Mouse (Mus musculus) kidney, postnatal 36 days (tissue): Measurements from ENCODE around the gene Rnf187.
"Not testable (repeated sequence)": the region's sequence is repeated elsewhere in the genome, so short reads cannot be mapped to it uniquely, and the experiment has no call there.

Experiments used
- DNase-seq, 2 experiments: peaks; one replicate each; pipeline ENCODE4 v3.0.0; 2021 to 2022; ENCODE audit warnings: mixed read lengths in 2 of 2

The Rnf187 gene

DNA sequence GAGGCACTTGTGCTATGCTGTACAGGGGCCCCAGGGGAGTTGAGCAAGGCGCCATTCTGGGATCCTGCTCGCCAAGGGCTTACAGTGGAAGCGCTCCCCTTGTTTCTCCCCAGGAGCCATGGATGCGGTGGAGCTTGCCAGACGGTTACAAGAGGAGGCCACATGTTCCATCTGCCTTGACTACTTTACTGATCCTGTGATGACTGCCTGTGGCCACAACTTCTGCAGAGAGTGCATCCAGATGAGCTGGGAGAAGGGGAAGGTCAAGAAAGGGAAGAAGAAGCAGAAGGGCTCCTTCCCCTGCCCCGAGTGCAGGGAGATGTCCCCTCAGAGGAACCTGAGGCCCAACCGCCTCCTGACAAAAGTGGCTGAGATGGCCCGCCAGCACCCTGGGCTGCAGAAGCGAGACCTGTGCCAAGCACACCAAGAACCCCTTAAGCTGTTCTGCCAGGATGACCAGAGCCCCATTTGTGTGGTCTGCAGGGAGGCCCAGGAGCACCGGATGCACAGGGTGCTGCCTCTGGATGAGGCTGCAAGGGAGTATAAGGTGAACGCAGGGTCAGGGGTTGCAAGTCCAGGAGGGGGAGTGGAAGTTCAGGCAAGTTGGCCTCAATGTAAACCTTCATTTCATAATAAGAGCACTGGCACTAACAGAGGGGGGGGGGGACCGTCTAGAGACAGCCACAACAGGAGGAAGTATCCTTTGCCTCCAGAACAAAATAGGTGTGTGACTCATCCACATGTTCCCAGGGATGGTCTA, 26.5 kb upstream of the Rnf187 start:
- no peak for DNase-seq

- DNase-seq: no peak
Measured at GRCm38 (mm10) chr11:58964216-58964615, 25.5 kb upstream of the Rnf187 start.

- DNase-seq: peak; percentile 67 to 88
Measured at GRCm38 (mm10) chr11:58963543-58963942, 24.8 kb upstream of the Rnf187 start.

- no peak for DNase-seq
Measured at GRCm38 (mm10) chr11:58961364-58962177, 22.9 kb upstream of the Rnf187 start.

DNA sequence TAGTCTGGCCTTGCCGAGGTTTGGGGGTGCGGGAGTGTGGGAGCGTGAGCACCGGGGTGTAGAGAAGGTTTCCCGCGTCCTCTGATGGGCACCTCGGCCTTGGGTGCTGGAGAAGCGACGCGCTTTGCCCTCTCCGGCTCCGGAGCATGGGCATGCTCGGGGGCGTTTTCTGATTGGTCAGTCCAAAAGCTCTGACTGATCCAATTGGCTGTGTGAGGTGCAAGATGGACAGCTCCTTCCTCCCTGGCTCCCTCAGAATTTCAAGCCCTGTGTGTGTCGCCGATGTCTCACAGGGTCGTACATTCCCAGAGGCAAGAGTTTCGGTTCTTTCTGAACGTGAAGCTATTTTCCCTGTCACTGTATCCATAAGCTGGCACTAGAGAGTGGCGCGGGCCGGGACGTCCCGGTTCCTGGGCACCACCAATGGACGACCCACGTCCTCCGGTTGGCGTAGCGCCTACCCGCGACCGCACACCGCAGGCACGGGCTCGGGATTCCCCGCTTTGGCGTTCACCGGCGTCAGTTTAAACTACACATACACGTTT, 21.3 kb upstream of the Rnf187 start:
- DNase-seq: peak; percentile 88 to 92

GRCm38 (mm10) chr11:58959186-58959825, 20.6 kb upstream of the Rnf187 start:
- no peak for DNase-seq

- DNase-seq: no peak
Measured at GRCm38 (mm10) chr11:58958536-58958935, 19.8 kb upstream of the Rnf187 start.

DNA sequence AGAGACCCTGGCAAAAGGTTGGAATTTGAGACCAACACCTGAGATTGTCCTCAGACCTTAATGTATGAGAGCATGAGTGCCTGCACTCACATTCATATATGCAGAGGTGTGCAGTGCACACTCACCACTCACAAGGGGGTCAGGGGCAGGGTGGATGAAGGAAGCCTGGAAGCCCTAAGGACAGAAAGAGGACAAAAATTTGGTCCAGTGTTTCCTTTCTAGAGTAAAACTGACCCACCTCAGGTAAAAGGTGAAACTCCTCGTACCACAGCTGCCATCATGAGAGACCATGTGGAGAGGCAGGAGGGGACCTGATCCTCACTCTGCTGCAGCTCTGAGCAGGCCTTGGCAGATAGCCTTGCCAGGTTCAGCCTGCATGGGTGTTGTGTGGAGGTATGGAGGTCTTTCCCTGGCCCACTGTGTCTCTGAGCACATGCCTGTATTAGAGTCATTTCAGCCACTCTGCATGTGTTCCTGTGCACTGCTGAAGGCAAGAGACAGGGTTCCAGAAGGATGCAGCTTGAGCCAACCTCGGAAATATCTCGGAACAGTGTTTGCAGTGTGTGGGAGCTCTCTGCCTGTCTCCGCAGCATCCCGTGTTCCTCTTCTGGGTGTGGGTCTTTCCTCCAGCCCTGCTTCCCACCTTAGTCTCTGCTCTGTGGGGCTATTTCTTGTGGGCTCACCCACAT, 18.7 kb upstream of the Rnf187 start:
- DNase-seq: no peak

DNA sequence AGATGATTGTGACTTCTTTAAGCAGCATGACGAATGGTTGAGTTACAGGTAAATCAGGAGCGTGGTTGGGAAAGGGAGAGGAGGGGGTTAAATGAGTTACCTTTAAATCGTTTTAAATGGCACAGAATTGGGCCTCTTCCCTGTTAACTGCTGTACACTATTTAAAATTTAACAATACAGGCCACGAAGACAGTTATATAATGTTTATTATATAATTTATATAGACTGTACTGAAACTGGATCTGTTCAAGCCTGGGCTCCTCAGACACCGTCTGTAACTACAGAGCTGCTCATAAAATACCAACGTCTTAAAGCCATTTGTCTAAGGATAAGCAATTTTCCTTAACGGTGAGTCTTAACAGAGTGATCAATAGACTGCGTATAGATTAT, 17.1 kb upstream of the Rnf187 start:
- DNase-seq: no peak

GRCm38 (mm10) chr11:58955143-58955867, 16.6 kb upstream of the Rnf187 start:
- DNase-seq: peak in 1 of 2 experiments; percentile 37

DNA sequence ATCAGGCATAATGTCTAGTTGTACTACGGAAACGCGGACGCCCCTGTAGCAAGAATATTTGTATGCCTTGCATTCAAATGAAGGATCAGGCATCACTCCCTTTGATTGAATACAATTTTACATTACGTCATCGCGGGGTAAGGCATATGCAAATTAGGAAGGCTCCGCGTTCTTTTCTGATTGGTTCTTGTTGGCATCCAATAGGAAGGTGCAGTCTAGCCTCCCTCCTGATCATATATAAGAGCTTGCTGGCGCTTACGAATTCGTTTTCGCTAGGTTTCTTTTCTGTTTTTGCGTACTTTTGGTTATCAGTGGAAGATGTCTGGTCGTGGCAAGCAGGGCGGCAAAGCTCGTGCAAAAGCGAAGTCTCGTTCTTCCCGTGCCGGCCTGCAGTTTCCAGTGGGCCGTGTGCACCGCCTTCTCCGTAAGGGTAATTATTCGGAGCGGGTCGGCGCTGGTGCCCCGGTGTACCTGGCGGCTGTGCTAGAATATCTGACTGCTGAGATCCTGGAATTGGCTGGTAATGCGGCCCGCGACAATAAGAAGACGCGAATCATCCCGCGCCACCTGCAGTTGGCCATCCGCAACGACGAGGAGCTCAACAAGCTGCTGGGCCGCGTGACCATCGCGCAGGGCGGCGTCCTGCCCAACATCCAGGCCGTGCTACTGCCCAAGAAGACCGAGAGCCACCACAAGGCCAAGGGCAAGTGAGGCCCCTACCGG, 15.9 kb upstream of the Rnf187 start, which contains the start of the genes Hist3h2a and Trim17:
Gene Hist3h2a (plus strand): TSS at position 266 of the 723 bp plus-strand sequence.
Gene Trim17 (plus strand): TSS at position 266 of the 723 bp plus-strand sequence.
- peak; percentile 88 to 97 for DNase-seq

DNA sequence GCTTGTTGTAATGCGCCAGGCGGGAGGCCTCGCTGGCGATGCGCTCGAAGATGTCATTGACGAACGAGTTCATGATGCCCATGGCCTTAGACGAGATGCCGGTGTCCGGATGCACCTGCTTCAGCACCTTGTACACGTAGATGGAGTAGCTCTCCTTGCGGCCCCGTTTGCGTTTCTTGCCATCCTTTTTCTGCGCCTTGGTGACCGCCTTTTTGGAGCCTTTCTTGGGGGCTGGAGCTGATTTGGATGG, 15.4 kb upstream of the Rnf187 start:
- not testable (repeated sequence) for DNase-seq

GRCm38 (mm10) chr11:58953351-58954169, 14.8 kb upstream of the Rnf187 start:
- DNase-seq: peak in 1 of 2 experiments; percentile 47

GRCm38 (mm10) chr11:58951210-58951609, 12.5 kb upstream of the Rnf187 start:
- DNase-seq: no peak

DNA sequence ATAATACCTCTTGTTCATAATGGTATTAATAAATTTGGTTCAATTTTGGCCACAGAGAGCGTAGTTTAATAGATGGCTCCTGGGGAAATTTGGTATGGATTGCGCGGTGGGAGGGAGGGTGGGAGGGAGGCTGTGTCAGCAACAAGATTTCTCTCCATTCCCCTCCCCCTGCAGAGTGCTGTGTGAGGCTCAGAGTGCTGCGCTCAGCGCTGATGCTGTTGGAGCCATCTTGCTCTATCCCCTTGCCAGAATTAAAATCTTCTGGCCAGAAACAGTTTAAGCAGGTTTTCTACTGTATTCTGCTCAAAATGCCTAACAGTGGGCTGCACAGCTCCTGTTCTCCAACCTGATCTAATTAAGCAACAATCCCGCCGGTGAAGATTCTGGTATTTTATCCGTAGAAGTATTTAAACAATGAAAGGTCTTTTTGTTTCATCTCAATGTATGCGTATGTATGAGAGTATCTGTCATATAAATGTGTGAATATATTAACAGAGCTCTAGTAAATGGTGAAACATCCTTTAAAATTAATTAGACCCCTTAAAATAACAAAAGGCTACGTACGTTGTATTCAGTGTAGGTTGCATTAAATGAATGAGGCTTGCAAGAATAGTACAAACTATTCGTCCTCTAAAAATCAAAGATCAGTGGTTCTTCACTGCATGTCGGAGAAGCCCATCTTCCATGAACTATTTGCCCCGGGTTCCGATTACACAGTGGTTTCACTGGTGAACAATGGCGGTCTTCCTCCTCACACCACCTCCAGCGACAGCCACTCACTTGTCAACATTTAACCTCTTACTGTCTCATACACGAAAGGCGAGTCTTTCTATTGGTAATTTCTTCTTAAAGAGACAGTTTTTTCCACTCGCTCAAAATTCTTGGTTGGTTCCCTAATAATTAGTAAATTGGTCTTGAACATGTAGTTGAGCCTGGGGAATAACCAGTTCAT, 11.0 kb upstream of the Rnf187 start:
- DNase-seq: no peak

DNA sequence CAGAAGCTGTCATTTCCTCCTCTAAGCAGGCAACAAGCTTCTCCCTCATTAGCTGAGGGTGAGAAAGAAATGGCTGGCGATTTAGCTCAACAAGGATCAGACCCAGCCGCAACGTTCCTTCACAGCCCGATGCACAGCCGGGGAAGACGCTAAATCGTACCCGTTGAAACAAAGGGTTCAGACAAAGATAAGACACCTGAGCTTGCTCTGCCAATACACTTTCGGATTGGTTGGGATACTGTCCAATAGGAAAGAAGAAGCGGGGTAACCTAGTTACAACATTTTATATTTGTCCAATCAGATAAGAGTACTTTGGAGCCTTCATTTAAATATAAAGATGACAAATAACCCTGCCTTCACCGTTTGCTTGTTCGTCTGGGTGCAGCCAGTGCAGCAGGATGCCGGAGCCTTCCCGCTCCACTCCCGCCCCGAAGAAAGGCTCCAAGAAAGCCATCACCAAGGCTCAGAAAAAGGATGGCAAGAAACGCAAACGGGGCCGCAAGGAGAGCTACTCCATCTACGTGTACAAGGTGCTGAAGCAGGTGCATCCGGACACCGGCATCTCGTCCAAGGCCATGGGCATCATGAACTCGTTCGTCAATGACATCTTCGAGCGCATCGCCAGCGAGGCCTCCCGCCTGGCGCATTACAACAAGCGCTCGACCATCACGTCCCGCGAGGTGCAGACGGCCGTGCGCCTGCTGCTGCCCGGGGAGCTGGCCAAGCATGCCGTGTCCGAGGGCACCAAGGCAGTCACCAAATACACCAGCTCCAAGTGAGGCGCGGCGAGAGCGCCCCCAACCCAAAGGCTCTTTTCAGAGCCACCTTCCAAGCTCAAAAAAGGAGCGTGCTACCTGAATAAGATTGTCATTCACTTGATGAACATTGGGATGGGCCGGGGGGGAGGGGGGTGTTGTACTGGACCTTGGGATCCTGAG, 10.1 kb upstream of the Rnf187 start, which contains the start of gene Hist3h2ba:
Gene Hist3h2ba (plus strand): TSS at position 379 of the 938 bp plus-strand sequence.
- peak; percentile 61 to 76 for DNase-seq

- no peak for DNase-seq
Measured at GRCm38 (mm10) chr11:58947798-58948528, 9.2 kb upstream of the Rnf187 start.
